Mouse (Mus musculus) left cerebral cortex, adult 9 months (tissue): ENCODE data around the gene Lpin2.

Source experiments
- DNase-seq, 2 experiments: peaks; one replicate each; pipeline ENCODE4 v3.0.0; 2022; ENCODE audit warnings: low spot score in 2 of 2

The Lpin2 gene

GRCm38 (mm10) chr17:71182211-71182721, at the start of gene Lpin2:
Lpin2 (plus strand) TSS chr17:71182560.
- DNase-seq, result no peak

DNA sequence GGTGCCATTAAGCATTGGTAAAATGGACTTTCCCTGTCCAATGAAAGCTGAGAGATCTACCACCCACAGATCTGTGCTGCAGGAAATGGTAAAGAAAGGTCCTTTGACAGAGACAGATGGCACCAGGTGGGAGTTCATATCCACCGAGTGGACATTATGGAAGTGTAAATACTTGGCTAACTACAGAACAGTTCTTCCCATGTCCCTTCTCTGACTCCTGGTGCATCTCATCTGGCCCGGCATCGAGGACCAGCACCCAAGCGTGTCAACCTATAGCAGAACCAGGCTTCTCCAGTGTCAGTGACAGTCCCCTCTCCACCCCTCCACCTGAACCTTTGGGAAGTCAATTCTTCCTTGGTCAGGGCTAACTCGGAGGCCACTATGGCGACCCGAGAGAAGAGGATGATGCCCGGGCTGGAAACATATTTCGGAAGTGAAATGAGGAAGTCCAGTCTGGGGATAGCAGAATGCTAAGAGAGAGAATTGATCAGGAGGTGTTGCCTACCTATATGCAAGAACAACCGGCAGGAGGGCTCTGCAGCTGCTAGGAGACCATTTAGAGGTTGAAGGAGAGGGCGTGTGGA, 49.4 kb upstream of the Lpin2 start:
- DNase-seq, result no peak

- DNase-seq, result no peak
Measured at GRCm38 (mm10) chr17:71134441-71134955, 47.9 kb upstream of the Lpin2 start.

- no peak for DNase-seq
Measured at GRCm38 (mm10) chr17:71135108-71135507, 47.3 kb upstream of the Lpin2 start.

DNA sequence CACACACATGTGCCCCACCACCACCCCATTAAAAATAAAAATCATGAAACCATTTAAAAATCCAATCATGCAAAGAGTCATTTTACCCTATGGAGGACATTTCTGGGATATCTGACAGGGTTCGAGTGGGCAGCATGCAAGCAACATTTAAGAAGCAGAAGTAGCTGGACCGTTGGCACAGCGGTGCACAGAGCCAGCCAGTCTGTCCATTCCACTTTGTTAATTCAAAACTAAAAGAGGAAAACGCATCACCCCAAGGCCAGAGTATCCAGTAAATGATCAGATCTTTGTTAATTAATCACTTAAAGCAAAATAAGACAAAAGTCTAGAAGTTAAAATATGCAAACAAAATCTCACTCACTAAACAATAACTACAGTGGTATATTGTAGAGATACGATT, 46.5 kb upstream of the Lpin2 start:
- no peak for DNase-seq

DNA sequence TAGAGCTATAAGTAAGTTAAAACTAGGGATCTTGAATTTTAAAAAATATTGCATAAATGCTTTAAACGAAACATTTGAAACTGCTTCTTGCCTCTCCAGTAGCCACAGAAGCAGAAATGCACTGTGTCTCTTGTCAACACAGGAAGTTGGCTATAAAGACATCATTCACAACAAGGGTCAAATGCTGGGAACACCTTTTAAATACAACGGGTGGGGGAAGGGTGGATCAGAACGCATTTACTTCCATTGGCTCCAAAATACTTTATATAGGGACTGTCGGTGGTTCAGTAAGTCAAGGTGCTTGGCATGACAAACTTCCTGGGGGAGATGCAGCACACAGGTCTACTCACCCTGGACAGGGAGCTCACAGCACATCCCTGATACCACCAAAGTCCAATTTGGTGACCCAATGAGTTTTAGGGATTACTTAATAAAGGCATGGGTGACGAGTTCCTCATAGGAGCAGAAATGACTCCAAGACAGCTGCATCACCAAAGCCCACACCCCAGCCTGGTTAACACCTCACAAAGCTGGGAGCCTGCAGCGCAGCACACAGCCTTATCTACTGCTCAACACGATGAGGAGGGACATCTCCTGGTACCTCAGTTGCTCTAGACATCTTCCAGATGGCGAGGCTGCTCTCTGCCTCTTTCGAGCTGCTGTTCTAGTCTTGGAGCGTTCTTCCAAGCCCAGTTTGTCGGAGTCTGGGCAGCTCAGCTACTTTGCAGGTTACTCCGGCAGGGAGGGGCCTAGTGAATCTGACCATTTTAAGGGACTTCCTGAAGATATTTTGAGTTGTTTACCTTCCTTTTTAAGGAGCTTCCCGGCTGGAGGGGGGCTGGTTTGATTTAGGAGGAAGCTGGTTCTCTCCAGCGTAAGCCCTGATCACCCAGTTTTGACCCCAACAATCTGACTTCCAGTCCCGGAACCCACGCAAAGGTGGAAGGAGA, 45.7 kb upstream of the Lpin2 start:
- DNase-seq, result no peak

GRCm38 (mm10) chr17:71137334-71137721, 45.0 kb upstream of the Lpin2 start:
- DNase-seq, result no peak

- peak in 1 of 2 experiments; percentile 33 for DNase-seq
Measured at GRCm38 (mm10) chr17:71142068-71142467, 40.3 kb upstream of the Lpin2 start.

GRCm38 (mm10) chr17:71143155-71143554, 39.2 kb upstream of the Lpin2 start:
- peak in 1 of 2 experiments; percentile 0 for DNase-seq

- DNase-seq, result peak in 1 of 2 experiments; percentile 1
Measured at GRCm38 (mm10) chr17:71144322-71145116, 37.8 kb upstream of the Lpin2 start.

GRCm38 (mm10) chr17:71145248-71145961, 37.0 kb upstream of the Lpin2 start:
- peak in 1 of 2 experiments; percentile 0 for DNase-seq

- no peak for DNase-seq
Measured at GRCm38 (mm10) chr17:71153356-71153755, 29.0 kb upstream of the Lpin2 start.

DNA sequence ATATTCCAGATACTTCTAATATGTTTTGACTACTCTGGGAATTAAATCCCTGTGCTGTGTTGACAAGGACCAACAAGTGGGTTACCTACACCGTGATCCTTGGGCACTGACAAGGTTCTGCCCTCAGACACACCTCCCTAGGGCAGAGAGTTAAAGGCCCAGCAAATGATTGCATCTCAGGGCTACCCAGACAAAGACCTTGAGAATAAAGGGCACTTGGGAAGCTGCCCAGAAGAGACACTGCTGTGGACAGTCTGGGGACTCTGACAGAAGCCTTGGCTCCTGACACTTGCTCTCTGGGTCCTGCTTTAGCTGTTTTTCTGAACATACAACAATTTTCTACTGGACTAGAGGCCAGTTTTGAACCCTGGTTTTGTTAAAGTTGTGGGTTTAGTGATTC, 27.1 kb upstream of the Lpin2 start:
- no peak for DNase-seq

DNA sequence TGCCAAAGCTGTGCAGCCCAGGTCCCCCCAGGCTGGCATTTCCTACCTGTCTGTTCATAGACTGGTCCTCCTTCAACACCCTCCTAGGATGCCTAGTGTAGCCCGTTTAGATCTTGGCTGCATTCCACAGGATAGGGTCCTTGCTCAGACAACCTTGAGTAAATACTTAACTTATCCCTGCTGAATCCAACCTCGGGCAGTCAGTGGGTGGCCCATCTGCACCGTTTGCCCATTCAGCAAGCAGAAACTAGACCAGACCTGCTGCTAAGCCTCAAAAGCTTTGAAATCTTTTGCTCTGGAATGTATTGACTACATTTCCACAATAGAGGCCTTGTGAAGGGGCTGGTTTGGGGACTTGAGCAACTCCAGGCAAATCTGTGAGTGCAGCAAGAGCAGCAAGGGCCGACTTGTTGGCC, 23.2 kb upstream of the Lpin2 start:
- no peak for DNase-seq

- DNase-seq, result no peak
Measured at GRCm38 (mm10) chr17:71159720-71160119, 22.6 kb upstream of the Lpin2 start.

GRCm38 (mm10) chr17:71160244-71160995, 21.9 kb upstream of the Lpin2 start:
- no peak for DNase-seq

GRCm38 (mm10) chr17:71164991-71165390, 17.4 kb upstream of the Lpin2 start:
- DNase-seq, result peak; percentile 46 to 59

- no peak for DNase-seq
Measured at GRCm38 (mm10) chr17:71168205-71168815, 14.1 kb upstream of the Lpin2 start.

- DNase-seq, result peak in 1 of 2 experiments; percentile 57
Measured at GRCm38 (mm10) chr17:71168846-71169245, 13.5 kb upstream of the Lpin2 start.

DNA sequence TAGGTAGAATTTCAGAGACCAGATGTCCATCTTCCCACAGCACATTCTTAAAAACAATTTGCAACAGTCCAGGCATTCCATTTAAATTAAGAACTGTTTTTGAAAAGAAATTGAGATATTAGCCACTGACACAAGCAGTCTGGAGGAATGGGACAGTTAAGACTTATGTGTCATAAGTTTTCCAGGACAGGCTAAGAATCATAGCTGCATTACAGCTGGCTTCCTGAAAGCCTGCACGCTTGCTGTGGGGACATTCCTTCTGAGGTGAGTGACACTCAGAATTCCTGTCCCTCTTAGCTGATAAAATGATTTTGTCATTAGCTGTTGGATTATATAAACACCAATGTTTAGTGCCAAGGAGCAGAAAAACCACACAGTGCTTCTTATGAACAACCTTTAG, 12.7 kb upstream of the Lpin2 start:
- no peak for DNase-seq
